Mouse (Mus musculus): ENCODE results near the gene Dscaml1. TPM values are rescaled to one million over a fixed set of nuclear protein-coding genes. Genes with fewer than 3 reads are reported as not detected.

Gene Dscaml1
- polyA plus RNA-seq, 1 experiment from 2014 or later = 0.67 TPM

DNA sequence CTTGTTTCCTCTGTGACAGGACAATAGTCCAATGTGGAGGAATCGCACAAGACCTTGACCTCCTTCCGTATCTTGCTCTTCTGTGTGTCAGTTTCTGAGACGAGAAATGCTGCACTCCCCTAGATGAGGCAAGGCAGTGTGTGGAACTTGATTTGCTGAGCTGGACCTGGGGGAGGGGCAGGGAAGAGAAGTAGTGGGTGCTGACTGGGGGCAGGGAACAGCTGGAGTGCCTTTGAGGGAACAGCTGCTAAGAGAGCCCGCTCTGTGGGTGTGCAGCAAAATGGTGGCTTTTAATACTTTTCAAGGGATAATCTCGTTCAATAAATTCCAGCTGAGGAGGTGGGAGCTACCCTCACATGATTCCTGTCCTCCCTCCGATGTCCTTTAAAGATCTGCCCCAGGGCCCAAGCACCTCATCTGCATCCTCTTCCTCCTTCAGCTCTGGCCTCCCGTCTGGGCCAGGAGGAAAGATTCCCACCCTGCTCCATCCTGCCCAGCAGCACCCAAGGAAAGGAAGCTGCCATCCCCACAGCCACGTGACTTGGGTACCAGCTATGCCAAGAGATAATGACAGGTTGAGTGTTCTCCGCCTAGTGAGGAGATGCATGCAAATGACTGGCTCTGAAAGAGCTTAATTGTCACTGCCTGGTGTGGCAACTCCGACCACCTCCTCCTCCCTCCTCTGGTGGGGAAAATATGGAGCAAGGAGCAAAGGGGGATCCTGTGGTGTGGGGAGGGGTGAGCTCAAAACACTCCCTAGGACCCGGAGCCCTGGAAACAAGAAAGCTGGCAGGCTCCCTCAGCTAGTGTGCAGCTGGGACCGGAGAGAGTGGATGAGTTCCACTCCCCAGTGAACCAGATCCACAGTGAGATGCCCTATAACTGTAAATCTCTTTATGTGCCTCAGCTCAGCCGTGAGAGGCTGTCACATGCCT lies 181.9 kb downstream of the Dscaml1 start:
- no peaks in the 10 kb centered on the region for H3K9me3 ChIP-seq
- peaks cover 9% of the 10 kb centered on the region for H3K4me1 ChIP-seq
- H3K27me3 ChIP-seq (replicated peaks; ENCODE audit: low read depth, poor library complexity, severe bottlenecking) = no peaks in the 10 kb centered on the region
- no peak overlapping the region for H3K27ac ChIP-seq (replicated peaks)
- H3K36me3 ChIP-seq (replicated peaks) = no peaks in the 10 kb centered on the region
- no peak for DNase-seq (ENCODE audit: low spot score)
- 36% methylated on average over 13 of the region's 13 CpGs for WGBS
- no peak overlapping the region for H3K4me3 ChIP-seq

DNA sequence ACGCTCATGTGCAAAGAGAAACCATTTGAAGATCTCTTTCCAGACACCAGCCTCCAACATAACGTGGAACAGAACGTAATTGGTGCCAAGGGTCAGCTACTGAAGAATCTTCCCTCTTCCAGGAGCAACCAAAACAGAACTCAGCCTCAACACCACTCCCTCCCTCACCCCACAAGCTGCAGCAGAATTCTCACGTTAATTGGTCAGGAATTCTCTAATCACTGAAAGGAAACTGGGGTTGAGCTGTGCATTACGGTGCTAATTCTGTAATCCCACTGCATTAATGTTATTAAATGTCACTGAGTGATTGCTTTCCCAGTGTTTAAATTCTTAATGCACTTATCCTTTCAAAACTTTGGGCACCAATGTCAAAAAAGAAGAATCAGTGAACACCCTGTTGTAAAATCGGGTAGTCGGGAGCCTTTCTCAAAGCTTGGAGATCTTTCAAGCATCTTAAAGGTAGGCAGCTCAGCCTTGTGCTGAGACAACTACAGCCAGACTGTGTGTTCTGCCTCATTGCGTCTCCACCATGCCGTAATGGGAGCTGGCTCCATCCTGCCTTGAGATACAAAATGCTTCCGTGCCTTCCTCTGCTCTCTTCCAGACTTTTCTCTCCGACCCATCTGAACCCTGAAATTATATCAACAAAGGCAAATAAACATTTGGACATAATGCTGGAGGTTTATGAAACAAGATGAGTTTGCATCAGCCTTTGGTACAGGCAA lies 184.1 kb downstream of the Dscaml1 start:
- no peak overlapping the region for H3K27ac ChIP-seq (replicated peaks)
- peaks cover 9% of the 10 kb centered on the region for H3K4me1 ChIP-seq
- WGBS = 72% methylated on average over 11 of the region's 11 CpGs
- H3K9me3 ChIP-seq = no peaks in the 10 kb centered on the region
- no peak overlapping the region for H3K4me3 ChIP-seq
- no peaks in the 10 kb centered on the region for H3K27me3 ChIP-seq (replicated peaks; ENCODE audit: low read depth, poor library complexity, severe bottlenecking)
- no peaks in the 10 kb centered on the region for H3K36me3 ChIP-seq (replicated peaks)
- no peak for DNase-seq (ENCODE audit: low spot score)

DNA sequence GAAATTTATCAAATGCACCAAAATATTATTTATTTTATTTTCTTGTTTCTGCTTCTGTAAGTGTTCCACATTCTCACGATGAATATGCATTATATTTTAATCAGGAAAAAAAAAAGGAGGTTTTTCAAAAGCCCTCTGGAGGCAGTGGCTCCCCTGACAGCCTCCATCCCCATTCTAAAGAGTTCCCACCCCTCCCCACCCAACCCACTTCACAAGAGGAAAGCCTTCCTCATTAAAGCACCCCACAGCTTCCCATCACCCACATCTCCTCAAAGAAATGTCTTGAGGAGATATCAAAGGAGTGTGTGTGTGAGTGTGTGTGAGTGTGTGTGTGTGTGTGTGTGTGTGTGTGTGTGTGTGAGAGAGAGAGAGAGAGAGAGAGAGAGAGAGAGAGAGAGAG lies 188.2 kb downstream of the Dscaml1 start:
- H3K36me3 ChIP-seq (replicated peaks) = no peaks in the 10 kb centered on the region
- H3K9me3 ChIP-seq = no peaks in the 10 kb centered on the region
- 91% methylated on average over 1 of the region's 1 CpGs for WGBS
- H3K27me3 ChIP-seq (replicated peaks; ENCODE audit: low read depth, poor library complexity, severe bottlenecking) = no peaks in the 10 kb centered on the region
- H3K4me1 ChIP-seq = peaks cover 7% of the 10 kb centered on the region
- no peak overlapping the region for H3K4me3 ChIP-seq
- H3K27ac ChIP-seq (replicated peaks) = no peak overlapping the region
- no peak for DNase-seq (ENCODE audit: low spot score)

DNA sequence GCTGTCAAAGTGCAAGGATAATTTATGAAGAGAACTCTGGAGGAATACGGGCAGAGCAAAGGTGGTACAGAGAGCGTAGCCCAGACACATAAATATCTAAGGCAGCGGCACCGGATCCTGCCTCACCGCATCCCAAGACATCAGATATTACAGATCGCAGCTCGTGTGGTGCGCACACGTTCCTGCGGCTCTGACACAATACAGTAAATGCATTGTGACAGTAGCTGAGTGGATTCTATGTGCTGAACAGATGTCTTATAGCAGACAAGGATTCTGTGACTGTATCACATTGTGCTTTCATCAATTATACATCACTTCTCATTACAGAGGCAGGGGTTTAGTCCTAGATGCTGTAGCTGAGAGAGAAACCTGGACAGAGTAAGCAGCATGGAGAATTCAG lies 191.5 kb downstream of the Dscaml1 start:
- H3K4me3 ChIP-seq = no peak overlapping the region
- no peaks in the 10 kb centered on the region for H3K27me3 ChIP-seq (replicated peaks; ENCODE audit: low read depth, poor library complexity, severe bottlenecking)
- no peak for DNase-seq (ENCODE audit: low spot score)
- 91% methylated on average over 10 of the region's 10 CpGs for WGBS
- H3K4me1 ChIP-seq = peaks cover 7% of the 10 kb centered on the region
- H3K36me3 ChIP-seq (replicated peaks) = no peaks in the 10 kb centered on the region
- H3K9me3 ChIP-seq = no peaks in the 10 kb centered on the region
- no peak overlapping the region for H3K27ac ChIP-seq (replicated peaks)

DNA sequence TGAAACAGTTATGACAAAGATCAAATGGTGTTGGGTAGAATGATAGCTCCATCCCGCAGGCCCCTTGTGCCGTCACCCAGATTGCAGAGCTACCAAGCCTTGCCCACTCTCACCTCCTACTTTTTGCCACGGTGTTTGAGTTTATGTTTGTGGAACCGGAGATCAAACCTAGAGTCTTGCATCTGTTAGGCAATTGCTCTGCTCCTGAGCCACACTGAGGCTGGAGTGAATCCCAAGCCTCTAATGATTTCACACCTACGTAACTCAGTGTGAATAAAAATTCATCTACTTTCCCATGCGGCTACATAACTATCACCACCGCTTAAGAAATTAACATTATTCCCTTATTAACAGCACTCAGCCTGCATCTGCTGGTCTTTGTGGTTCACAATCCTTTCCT lies 192.0 kb downstream of the Dscaml1 start:
- DNase-seq (ENCODE audit: low spot score) = no peak
- H3K27me3 ChIP-seq (replicated peaks; ENCODE audit: low read depth, poor library complexity, severe bottlenecking) = no peaks in the 10 kb centered on the region
- no peak overlapping the region for H3K27ac ChIP-seq (replicated peaks)
- H3K4me3 ChIP-seq = no peak overlapping the region
- H3K4me1 ChIP-seq = peaks cover 7% of the 10 kb centered on the region
- no peaks in the 10 kb centered on the region for H3K36me3 ChIP-seq (replicated peaks)
- 92% methylated on average over 7 of the region's 7 CpGs for WGBS
- no peaks in the 10 kb centered on the region for H3K9me3 ChIP-seq

DNA sequence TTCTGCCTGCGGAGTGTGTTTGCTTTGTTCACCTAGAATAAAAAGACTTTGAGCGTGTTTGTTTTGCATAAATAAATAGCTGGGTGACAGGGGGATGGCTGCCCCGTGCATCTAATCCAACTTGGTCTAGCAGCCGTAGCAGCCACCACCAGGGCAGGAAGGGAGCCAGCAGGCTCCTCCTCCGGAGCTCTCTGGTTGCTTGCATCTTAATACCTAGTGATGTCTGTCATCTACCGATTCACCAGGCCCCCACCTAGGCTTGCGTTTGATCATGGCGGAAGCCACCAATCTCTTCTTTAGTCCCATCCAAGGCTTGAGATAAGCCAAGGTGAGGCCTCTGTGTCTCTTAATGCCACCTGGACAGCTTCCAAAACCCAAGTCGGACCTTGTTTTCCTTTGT lies 193.6 kb downstream of the Dscaml1 start:
- no peak for DNase-seq (ENCODE audit: low spot score)
- no peak overlapping the region for H3K4me3 ChIP-seq
- WGBS = 66% methylated on average over 9 of the region's 9 CpGs
- H3K9me3 ChIP-seq = no peaks in the 10 kb centered on the region
- no peaks in the 10 kb centered on the region for H3K36me3 ChIP-seq (replicated peaks)
- peaks cover 7% of the 10 kb centered on the region for H3K4me1 ChIP-seq
- H3K27me3 ChIP-seq (replicated peaks; ENCODE audit: low read depth, poor library complexity, severe bottlenecking) = no peaks in the 10 kb centered on the region
- H3K27ac ChIP-seq (replicated peaks) = no peak overlapping the region

DNA sequence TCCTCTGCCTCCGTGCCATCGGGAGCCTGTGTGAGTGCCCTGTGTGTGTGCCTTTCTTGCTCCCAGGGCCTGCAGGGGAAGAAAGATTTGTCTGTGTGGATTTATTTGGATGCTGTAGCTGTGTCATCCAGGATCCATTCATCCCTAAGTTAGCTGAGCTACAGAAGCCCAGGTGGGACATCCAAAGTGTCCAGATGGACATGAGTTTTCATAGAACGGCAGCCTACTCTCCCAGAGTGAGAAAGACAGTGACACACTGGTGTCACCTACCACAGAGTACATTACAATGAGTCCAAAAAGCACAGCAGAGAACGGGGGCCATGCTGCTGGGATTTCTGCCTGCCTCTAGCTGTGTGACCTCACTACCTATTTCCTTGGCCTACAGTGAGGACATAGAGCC lies 194.5 kb downstream of the Dscaml1 start:
- no peaks in the 10 kb centered on the region for H3K27me3 ChIP-seq (replicated peaks; ENCODE audit: low read depth, poor library complexity, severe bottlenecking)
- H3K9me3 ChIP-seq = no peaks in the 10 kb centered on the region
- WGBS = 91% methylated on average over 4 of the region's 4 CpGs
- no peak overlapping the region for H3K27ac ChIP-seq (replicated peaks)
- H3K4me1 ChIP-seq = peaks cover 7% of the 10 kb centered on the region
- no peak overlapping the region for H3K4me3 ChIP-seq
- DNase-seq (ENCODE audit: low spot score) = no peak
- H3K36me3 ChIP-seq (replicated peaks) = no peaks in the 10 kb centered on the region

DNA sequence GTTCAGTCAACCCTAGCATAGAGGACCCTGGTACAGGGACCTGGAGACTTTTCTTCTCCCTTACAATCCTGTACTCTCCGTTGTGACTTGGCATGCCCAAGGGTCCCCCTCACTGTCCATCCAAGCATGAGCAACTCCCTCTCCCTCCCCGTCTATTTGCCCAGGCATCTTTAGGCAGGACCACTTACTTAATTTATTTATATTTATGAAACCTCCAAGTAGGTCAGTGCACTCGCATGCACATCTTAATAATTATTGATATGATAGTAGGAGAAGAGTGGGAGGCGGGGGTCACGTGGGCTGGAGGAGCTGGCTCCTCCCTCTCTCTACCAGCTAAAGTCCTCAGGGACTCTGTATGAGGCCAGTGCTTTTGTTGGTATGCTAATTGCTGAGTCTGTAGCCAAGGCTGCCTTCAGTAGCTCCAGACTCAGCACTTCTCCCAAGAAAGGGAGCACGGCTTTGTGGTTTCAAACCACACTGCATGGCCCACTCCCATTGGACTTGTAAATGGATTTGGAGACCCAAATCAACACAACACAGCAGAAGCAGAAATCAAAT lies 199.5 kb downstream of the Dscaml1 start:
- WGBS = 59% methylated on average over 6 of the region's 6 CpGs
- no peak overlapping the region for H3K27ac ChIP-seq (replicated peaks)
- H3K36me3 ChIP-seq (replicated peaks) = no peaks in the 10 kb centered on the region

DNA sequence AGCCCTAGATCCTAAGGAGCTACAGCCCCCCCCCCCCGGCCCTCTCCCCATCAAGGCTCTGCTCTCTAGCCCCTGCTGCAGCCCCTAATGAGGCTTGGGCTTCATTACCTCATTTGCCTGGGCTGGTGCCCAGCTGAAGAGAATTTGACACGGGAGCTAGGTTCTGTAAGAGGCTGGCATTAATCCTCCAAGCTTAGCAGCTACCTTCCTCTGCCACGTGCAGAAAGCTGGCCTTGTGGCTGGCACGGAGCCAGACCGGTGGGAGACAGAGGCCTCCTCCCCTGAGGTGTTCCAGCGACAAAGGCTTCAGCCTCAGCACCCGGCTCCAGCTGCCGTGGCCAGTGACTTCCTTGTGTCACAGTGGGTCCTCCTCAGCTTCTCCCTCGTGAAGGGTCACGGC lies 206.1 kb downstream of the Dscaml1 start:
- Histone ChIP-seq H3K36me3 (replicated peaks) (no peaks in the 10 kb centered on the region), H3K9me3 (no peaks in the 10 kb centered on the region), H3K4me1 (peaks cover 12% of the 10 kb centered on the region), H3K27me3 (replicated peaks; ENCODE audit: low read depth, poor library complexity, severe bottlenecking) (no peaks in the 10 kb centered on the region), H3K27ac (replicated peaks) (no peak overlapping the region), H3K4me3 (no peak overlapping the region)
- DNase-seq (ENCODE audit: low spot score) = no peak
- WGBS = 61% methylated on average over 10 of the region's 10 CpGs

More for the DNA sequence above, 199.5 kb downstream of the Dscaml1 start:
- no peaks in the 10 kb centered on the region for H3K27me3 ChIP-seq (replicated peaks; ENCODE audit: low read depth, poor library complexity, severe bottlenecking)
- no peak overlapping the region for H3K4me3 ChIP-seq
- peaks cover 5% of the 10 kb centered on the region; the same call in 1 of the 2 replicates for H3K4me1 ChIP-seq
- DNase-seq (ENCODE audit: low spot score) = no peak
- no peaks in the 10 kb centered on the region for H3K9me3 ChIP-seq

DNA sequence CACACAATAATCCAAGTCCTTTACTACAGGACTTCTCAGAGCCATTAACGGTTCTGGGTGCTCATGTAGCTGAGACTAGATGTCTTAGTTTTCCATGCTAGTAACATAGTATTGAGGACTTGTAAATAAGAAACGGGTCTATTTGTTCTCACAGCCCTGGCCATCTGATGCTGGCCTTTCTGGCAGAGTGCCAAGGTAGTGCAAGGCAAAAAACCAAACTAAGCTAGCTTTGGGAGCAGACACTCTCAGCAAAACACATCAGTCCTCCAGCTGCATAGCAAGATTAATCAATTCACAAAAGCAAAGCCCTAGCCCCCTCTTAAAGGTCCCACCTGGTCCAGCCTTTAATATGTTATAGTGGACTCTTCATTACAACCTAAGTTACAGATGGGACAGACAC lies 206.6 kb downstream of the Dscaml1 start:
- no peaks in the 10 kb centered on the region for H3K27me3 ChIP-seq (replicated peaks; ENCODE audit: low read depth, poor library complexity, severe bottlenecking)
- no peak overlapping the region for H3K4me3 ChIP-seq
- no peaks in the 10 kb centered on the region for H3K9me3 ChIP-seq
- no peak overlapping the region for H3K27ac ChIP-seq (replicated peaks)
- no peaks in the 10 kb centered on the region for H3K36me3 ChIP-seq (replicated peaks)
- H3K4me1 ChIP-seq = peaks cover 12% of the 10 kb centered on the region
- WGBS = 77% methylated on average over 2 of the region's 2 CpGs
- no peak for DNase-seq (ENCODE audit: low spot score)

DNA sequence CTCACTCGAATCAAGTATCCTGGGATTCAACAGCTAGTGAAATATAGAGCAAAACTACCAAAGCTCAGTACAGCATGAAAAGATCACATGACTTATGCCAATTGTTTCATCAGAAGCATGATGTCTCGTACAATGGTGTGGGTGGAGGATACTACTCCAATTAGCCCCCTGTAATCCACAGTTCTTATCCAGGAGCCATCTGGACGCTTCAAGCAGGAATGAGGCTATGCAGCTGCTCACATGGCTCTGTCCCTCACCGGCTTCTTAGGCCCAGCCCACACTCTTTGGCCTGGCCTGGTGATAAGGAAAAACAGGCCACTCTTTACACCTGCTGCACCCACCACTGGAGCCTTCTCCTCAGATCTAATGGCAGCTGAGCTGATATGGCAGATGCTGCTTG lies 208.6 kb downstream of the Dscaml1 start:
- WGBS = 87% methylated on average over 4 of the region's 4 CpGs
- H3K4me3 ChIP-seq = no peak overlapping the region
- no peaks in the 10 kb centered on the region for H3K36me3 ChIP-seq (replicated peaks)
- no peak overlapping the region for H3K27ac ChIP-seq (replicated peaks)
- no peaks in the 10 kb centered on the region for H3K27me3 ChIP-seq (replicated peaks; ENCODE audit: low read depth, poor library complexity, severe bottlenecking)
- peaks cover 12% of the 10 kb centered on the region for H3K4me1 ChIP-seq
- DNase-seq (ENCODE audit: low spot score) = no peak
- no peaks in the 10 kb centered on the region for H3K9me3 ChIP-seq

DNA sequence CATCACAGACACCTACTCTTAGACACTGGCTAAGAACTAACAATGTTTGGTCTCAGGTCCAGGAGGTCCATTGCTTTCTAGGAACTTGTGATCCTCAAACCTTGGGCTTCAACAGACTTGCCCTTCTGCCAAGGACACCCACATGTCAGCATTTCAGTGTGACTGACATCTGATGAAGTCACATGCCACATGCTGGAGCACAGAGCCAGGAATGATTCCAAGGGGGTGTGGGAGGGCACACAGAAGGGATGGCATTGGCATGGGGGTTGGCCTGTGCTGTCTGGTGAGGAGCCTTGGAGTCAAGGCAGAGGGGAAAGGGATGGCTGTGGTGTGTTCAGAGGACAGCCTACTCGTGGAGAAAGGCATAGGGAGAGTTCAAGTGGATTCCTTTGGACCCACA lies 210.9 kb downstream of the Dscaml1 start:
- peaks cover 11% of the 10 kb centered on the region for H3K4me1 ChIP-seq
- no peak overlapping the region for H3K4me3 ChIP-seq
- DNase-seq (ENCODE audit: low spot score) = no peak
- H3K36me3 ChIP-seq (replicated peaks) = no peaks in the 10 kb centered on the region
- H3K27ac ChIP-seq (replicated peaks) = no peak overlapping the region
- H3K27me3 ChIP-seq (replicated peaks; ENCODE audit: low read depth, poor library complexity, severe bottlenecking) = no peaks in the 10 kb centered on the region
- no peaks in the 10 kb centered on the region for H3K9me3 ChIP-seq
- 66% methylated on average over 1 of the region's 1 CpGs for WGBS

Data from embryonic facial prominence, embryonic 10.5 days (tissue).